Mouse (Mus musculus) kidney, embryonic 15.5 days (tissue): ENCODE measurements at regions not wholly inside any gene's neighbourhood (a gene's known extent, or its start where the extent isn't known, plus 50 kb on each side); places are given as distances from the start of the nearest gene placed in this dataset. TPM values are rescaled to one million over a fixed set of nuclear protein-coding genes. Genes with fewer than 3 reads are reported as not detected.

Experiments
- microRNA-seq: library from miRNA; unstranded; fragments of <30 nt; microRNA quantifications from one replicate; pipeline ENCODE4, GENCODE M21; 2016

Small RNA genes in the stretch of these regions (microRNA-seq; reads per million reads assigned to microRNA genes)
- not detected for gene Gm25754
